Mouse (Mus musculus): Measurements from ENCODE around the gene Jsrp1. TPM values are rescaled to one million over a fixed set of nuclear protein-coding genes. Genes with fewer than 3 reads are reported as not detected.
"Not testable (repeated sequence)": the region's sequence is repeated elsewhere in the genome, so short reads cannot be mapped to it uniquely, and the experiment has no call there.

Jsrp1 gene
- total RNA-seq, 2 experiments from 2014 or later: 5.5 to 5.6 TPM

DNA sequence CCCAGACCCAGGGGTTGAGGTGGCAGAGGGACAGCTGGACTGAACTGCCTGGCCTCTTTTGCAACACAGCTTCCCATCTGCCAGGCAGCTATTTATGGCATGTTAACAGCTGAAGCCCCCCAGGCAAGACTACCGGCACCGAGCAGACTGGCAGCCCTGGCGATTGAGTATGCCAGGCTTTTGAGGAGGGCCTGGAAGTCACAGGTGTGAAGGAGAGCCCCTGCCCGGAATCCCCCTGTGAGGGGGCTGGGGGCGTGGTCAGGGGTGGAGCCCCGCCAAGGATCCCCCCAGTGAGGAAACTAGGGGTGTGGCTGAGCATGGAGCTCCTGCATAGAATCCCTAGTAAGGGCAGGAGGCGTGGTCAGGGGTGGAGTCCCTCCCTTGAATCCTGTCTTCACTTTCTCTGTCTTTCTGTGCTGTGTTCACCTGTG lies 23.7 kb upstream of the Jsrp1 start:
- no peak for DNase-seq (ENCODE audit: low spot score in 2 of 2)
- intact Hi-C loops (cut with DNase I): no loop called here

DNA sequence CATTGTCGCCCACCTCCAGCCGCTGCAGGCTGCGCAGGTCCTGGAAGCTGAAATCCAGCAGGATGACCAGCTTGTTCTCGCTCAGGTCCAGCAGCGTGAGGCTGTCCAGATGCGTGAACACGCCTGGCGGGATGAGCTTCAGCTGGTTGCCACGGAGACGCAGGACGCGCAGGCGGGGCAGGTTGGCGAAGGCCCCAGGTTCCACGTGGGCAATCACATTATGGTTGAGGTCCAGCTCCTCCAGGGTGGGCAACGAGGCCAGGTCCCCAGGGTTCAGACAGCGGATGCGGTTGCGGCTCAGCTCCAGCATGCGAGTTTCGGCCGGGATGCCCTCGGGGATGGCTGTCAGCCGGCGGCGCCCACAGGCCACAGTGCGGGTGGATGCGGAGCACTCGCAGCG lies 22.3 kb upstream of the Jsrp1 start:
- intact Hi-C loops (cut with DNase I): no loop called here
- no peak for DNase-seq (ENCODE audit: low spot score in 2 of 2)

DNA sequence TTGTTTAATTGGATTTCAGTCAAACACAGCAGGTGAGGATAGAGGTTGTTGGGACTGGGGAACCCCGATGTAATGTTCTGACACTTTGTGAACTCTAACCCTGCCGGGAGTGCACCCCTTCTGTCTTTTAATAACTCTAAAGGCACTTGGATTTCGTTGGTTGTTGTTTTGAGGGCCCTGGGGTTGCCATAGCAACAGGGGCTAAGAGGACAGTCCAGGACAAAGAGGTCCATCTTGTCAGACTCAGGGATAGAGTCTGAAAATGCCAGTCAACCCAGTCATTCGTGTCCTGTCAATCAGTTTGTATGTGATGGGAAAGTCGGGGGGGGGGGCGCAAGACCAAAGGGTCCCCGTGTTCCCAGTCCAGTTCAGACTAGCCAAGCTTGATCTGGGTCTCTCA lies 19.5 kb upstream of the Jsrp1 start:
- DNase-seq (ENCODE audit: low spot score in 2 of 2): no peak
- intact Hi-C loops (cut with DNase I): no loop called here

DNA sequence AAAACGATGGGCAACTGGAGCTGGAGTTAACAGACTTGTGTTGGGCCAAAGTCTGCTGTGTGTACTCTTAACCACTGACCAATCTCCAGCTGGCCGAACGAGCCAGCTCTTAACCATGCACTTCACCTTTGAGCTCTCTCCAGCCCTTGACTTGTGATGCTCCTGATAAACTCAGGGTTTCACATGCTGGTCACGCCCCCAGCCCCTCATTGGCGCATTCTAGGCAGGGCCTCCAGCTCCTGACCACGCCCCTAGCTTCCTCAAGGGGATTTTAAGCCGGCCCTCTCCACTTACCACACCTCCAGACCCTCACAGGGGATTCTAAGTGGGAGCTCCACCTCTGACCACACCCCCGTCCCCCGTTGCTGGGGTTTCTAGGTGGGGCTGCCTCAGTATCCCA lies 17.8 kb upstream of the Jsrp1 start:
- no peak for DNase-seq (ENCODE audit: low spot score in 2 of 2)
- intact Hi-C loops (cut with DNase I): no loop called here

DNA sequence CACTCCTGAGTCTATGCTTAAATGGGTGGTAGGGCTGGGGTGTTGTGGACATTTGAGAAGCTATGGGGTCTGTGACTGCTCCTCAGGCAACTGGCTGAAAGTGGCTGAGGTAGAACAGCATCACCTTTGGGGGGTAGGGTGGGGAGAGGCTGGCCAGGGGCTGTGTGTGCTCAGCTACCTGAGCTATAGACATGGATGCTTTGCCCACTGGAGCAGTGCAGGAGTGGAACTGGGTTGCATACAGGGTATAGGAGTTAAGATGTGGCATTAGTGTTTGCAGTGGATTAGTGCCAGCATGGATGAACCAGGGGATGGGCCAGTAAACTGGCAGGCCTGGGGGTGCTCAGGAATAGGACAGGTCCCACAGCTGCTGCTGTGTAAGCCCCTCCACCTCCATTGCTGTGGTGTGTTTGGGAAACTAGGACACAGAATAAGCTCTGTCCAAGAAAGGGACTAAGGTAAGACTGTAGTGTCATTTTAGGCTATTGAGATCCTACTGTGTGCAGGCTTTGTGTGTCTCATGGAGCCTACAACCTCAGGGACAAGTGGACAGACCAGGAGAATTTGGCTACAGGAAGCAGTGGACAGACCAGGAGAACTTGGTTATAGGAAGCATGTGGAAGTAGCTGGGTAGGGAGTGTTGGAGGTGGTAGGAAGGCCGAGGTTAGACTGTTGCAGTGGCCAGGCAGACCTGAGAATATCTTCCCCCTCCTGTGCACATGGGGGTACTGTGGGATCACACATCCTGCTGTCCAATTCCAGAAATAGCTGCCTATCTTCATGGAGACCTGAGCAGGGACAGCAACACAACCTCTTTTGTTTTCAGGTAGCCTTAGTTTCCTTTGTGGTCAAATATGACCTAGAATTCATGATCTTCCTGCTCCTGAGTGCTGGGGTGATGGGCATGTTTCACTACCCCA lies 16.3 kb upstream of the Jsrp1 start:
- intact Hi-C loops (cut with DNase I): loop anchor here (10.0 kb wide), 1 partner anchor 165 kb away; no protein-coding TSS in a partner anchor

DNA sequence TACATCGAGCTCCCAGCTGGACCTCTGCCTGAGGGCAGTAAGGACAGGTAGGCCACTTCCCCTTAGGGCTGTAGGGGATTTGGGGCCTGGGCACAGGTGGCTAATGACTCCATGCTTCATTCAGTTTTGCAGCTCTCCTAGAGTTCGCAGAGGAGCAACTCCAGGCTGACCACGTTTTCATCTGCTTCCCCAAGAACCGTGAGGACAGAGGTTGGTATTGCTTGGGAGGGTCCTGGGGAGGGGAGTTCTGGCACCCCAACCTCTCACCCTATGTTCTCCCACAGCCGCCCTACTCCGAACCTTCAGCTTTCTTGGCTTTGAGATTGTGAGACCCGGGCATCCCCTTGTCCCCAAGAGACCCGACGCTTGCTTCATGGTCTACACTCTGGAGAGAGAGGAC lies 15.3 kb upstream of the Jsrp1 start:
- DNase-seq (ENCODE audit: low spot score in 2 of 2): not testable (repeated sequence)
- intact Hi-C loops (cut with DNase I): loop anchor here (10.0 kb wide), 1 partner anchor 166 kb away; no protein-coding TSS in a partner anchor

More for the DNA sequence above, 16.3 kb upstream of the Jsrp1 start:
- no peak for DNase-seq (ENCODE audit: low spot score in 2 of 2)

DNA sequence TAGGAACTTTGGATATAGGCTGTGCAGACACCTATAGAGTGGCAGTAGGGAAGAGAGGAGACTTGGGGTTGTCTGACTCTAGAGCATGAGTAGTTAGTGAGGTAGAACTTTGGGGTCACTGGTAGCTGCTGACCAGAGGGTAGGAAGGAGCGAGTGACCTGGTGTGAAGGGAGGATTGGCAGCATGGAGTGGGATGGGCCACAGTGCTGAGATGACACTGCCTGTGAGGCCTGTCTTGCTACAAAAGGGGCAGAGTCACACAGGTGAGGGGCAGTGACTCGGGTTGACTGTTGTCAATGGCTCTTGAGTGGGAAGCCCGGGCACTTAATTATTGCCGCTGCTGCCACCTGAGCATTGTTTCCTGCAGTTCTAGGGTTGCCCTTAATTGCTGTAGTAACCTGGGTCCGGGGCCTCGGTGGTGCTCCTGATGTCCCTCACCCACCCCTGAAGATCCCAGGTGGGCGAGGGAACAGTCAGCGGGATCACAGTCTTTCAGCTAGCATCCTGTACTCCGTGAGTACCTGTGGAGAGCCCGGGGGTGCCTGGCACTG lies 14.6 kb upstream of the Jsrp1 start:
- intact Hi-C loops (cut with DNase I): loop anchor here (10.0 kb wide), 1 partner anchor 167 kb away; no protein-coding TSS in a partner anchor
- no peak for DNase-seq (ENCODE audit: low spot score in 2 of 2)

DNA sequence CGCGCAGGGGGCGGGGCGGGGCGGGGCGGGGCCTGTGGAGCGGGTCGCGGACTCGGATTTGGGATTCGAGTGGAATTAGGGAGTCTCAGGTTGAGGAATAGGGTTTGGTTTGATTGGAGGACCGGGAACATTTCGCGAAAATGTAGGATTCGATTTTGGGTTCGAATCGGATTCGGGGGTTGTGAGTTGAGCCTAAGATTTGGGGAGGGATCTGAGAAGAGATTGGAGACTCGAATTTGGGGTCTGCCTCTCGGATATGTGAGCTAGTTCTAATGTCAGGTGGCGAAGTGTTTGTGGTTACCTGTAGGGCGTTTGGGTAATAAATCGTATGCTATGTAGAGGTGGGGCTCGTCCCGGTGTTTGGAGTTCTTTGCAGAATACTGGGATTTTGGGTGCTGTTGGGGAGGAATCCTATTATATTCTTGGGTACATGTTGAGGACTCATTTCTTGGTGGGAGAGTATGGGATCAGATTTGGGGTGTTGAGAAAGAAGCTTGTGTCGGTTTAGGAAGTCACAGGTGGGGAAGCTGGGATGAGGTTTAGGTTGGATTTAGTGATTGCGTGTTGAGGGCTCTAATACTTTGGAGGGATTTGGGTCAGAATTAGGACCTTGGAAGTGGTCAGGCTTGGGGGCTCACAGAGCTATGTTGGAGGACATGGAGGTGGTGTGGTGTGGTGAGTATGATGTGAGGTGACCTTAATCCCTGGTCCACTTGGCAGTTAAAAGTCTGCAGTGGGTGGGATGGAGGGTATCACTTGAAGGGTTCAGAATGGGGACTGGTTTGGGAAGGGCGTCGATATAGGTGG lies 14.0 kb upstream of the Jsrp1 start:
- no peak for DNase-seq (ENCODE audit: low spot score in 2 of 2)
- intact Hi-C loops (cut with DNase I): loop anchor here (10.0 kb wide), 1 partner anchor 168 kb away; no protein-coding TSS in a partner anchor

DNA sequence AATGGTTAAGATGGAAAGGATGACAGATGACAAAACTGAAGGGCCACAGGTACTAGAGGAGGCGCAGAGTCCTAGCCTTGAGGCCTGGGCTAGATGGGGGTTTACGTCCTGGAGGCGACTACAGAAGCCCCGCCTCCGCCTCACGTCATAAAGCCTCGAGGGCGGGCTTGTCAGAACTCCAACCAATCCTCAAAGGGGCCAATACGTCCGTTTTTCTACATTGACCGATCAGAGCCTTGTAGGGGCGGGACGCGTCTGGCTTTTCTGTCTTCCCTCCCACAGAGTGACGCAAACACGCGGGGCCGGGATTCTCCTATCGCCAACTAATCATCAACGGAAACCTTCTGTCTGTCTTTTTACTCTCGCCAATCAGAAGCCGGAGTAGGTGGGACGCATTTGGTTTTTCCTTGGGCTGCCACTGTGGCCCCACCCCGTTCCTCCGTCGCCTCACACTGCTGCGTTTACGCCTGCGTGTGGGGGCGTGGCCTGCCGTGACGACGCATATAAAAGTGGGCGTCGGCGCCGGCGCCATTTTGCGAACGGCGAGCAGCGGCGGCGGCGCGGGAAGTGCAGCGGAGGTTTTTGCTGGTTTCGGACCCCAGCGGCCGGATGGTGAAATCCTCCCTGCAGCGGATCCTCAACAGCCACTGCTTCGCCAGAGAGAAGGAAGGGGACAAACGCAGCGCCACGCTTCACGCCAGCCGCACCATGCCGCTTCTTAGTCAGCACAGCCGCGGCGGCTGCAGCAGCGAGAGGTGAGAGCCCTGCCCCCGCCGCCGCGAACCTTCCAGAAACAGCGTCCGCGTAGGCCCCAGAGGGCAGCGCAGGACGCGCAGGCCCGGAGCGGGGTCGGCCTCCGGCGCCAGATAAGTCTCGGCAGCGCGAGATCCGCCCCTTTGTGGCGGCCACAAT lies 13.1 kb upstream of the Jsrp1 start, which contains the start of gene Oaz1:
Oaz1 (plus strand) TSS at position 506 of the 912 bp plus-strand sequence.
- peak; percentile 99 for DNase-seq (ENCODE audit: low spot score in 2 of 2)
- intact Hi-C loops (cut with DNase I): loop anchor here (10.0 kb wide), 1 partner anchor 168 kb away; no protein-coding TSS in a partner anchor

DNA sequence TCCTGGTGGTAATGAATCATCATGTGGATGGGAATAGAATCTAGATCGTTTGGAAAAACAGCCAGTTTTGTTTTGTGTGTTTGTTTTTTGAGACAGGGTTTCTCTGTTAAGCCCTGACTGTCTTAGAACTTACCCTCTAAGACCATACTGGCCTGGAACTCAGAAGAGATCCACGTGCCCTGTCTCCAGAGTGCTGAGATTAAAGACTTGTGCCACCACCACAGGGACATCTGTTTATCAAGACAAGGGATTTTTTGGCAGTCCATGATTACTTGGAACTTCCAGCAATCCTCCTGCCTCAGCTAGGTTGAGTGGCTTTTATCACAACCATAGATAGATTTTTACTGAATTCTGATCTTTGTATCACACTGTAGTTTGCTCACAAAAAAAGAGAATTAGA lies 11.5 kb upstream of the Jsrp1 start:
- DNase-seq (ENCODE audit: low spot score in 2 of 2): no peak
- intact Hi-C loops (cut with DNase I): loop anchor here (10.0 kb wide), 1 partner anchor 170 kb away; no protein-coding TSS in a partner anchor

DNA sequence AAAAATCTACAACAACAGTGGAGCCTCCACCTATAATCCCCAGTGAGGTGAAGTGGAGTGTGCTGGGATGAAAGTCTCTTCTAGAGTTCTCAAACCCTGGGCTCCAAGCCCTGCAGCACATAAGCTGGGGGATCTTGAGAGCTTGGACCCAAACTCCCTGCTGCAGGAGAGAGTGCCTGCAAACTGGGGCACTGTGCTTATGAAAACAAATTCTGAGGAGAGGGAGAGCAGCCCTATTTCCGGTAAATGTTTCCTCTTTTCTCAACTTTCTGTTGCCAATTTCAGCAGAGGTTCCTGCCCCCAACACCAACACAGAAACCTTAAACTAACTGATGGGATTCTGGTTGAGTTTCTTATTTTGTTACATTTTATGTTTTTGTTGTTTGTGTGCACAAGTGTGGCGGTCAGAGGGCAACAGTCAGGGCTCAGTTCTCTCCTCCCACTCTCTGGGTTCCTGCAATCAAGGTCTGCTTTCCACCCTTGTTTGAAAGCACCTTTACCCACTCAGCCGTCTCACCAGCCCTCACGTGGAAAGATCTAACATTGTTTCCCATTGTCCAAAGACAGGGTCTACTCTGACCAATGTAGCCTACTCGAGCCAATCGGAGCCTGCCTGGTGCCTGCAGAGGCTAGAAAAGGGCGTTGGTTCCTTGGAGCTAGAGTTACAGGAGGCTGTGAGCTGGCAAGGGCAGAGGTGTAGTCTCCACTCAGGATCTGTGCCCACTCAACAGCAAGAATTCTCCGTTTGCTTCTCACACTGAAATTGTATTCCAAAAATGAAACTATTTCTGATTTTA lies 10.7 kb upstream of the Jsrp1 start:
- DNase-seq (ENCODE audit: low spot score in 2 of 2): no peak
- intact Hi-C loops (cut with DNase I): loop anchor here (10.0 kb wide), 1 partner anchor 171 kb away; no protein-coding TSS in a partner anchor

DNA sequence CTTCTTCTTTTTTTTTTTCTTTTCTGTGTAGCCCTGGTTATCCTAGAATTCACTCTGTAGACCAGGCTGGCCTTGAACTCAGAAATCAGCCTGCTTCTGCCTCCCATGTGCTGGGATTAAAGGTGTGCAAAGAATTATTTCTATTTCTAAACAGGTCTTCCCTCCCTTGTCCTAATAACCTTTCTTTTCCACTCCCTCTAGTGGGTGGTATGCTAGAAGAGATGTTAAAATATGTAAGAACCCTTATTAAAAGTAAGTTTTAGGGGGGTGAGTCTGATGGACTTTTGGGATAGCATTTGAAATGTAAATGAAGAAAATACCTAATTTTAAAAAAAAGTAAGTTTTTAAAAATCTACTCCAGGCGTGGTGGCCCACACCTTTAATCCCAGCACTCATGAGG lies 10.0 kb upstream of the Jsrp1 start:
- intact Hi-C loops (cut with DNase I): loop anchor here (10.0 kb wide), 1 partner anchor 171 kb away; no protein-coding TSS in a partner anchor
- no peak for DNase-seq (ENCODE audit: low spot score in 2 of 2)

DNA sequence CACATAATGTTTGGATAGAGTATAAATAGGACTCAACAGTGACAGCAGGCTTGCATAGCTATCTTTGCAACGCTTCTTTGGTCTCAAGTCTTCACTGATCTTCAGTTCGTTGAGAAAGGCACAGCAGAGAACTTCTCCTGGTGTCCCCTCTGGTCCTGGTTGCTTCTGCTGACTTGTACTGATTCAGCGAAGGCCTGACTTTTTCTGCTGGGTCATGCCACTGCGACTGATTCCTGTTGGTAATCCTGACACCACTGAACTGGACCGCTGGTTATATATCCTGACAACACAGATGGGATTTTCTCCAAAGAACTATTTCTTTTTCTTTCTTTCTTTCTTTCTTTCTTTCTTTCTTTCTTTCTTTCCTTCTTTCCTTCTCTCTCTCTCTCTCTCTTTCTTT lies 9.2 kb upstream of the Jsrp1 start:
- DNase-seq (ENCODE audit: low spot score in 2 of 2): no peak
- intact Hi-C loops (cut with DNase I): loop anchor here (10.0 kb wide), 1 partner anchor 172 kb away; no protein-coding TSS in a partner anchor

DNA sequence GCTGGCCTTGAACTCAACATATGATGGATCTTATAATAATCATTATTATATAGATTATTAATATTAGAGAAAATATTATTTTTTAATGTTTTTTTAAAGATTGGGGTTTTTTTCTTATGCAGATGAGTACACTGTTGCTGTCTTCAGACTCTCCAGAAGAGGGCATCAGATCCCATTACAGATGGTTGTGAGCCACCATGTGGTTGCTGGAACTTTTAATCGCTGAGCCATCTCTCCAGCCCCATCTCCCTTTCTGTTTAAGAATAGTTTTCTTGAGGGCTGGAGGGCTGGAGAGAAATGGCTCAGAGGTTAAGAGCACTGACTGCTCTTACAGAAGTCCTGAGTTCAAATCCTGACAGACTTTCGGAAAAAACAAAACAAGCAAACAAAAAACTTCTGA lies 8.7 kb upstream of the Jsrp1 start:
- no peak for DNase-seq (ENCODE audit: low spot score in 2 of 2)
- intact Hi-C loops (cut with DNase I): loop anchor here (10.0 kb wide), 1 partner anchor 173 kb away; no protein-coding TSS in a partner anchor

DNA sequence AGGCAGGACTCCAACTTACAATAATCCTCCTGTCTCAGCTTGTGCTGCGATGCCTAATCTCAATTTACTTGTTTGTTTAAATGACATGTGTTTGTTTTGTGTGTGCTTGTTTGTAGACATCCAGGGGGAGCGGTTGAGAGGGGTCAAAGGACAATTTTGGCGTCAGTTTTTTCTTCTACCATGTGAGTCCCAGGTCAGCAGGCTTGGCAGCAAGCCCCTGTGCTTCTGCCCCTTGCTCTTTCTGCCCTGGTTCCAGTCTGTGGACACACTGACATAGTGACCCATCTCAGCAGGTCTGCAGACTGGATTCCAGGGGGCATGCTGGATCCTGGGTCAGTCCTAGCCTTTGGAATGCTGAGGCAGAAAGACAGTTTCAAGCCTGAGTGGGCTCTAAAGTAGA lies 6.1 kb upstream of the Jsrp1 start:
- intact Hi-C loops (cut with DNase I): loop anchor here (2.0 kb wide), 1 partner anchor 59 kb away; no protein-coding TSS in a partner anchor

DNA sequence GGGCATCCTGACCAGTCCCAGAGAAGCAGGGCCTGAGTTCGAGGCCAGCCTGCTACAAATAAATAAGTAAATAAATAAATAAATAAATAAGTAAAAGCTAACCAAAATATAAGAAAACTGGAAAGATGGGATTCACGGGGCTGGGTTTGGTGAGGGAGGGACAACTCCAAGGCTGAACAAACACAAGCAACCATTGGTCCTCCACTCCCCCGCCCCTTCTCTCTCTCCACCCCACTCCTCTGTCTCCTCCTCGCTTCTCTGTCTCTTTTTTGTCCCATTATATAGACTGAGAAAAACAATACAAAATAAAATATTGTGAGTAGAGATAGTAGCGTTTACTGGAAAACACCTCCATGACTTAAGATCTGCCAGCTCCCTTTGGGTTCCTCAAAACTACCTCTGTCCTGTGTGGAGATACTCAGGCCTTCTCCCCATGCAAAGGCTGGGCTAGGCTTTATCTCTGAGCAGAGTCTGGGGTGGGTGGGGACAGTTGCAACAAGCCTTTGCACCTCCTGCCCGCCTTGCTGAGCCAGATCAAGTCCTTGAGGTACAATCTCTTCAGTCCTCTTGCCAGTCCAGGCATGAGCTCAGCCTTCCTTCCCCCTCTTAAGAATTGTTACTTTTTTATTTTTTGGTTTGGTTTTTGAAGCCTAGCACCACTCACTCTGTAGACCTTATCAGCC lies 5.4 kb upstream of the Jsrp1 start:
- intact Hi-C loops (cut with DNase I): loop anchor here (2.0 kb wide), 1 partner anchor 60 kb away; no protein-coding TSS in a partner anchor
- no peak for DNase-seq (ENCODE audit: low spot score in 2 of 2)

More for the DNA sequence above, 6.1 kb upstream of the Jsrp1 start:
- DNase-seq (ENCODE audit: low spot score in 2 of 2): no peak

DNA sequence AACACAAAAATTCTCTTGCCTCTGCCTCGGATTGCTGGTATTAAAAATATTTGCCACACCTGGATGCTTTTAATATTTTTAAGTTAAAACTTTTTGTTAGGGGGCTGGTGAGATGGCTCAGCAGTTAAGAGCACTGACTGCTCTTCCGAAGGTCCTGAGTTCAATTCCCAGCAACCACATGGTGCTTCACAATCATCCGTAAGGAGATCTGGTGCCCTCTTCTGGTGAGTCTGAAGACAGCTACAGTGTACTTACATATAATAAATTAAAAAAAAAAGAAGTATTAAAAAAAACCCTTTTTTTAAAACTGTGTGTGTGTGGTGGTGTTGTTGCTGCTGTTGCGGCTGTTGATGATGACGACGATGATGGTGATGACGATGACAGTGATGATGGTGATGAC lies 4.7 kb upstream of the Jsrp1 start:
- DNase-seq (ENCODE audit: low spot score in 2 of 2): not testable (repeated sequence)
- intact Hi-C loops (cut with DNase I): loop anchor here (2.0 kb wide), 1 partner anchor 61 kb away; no protein-coding TSS in a partner anchor
